In the genomic region with DNA sequence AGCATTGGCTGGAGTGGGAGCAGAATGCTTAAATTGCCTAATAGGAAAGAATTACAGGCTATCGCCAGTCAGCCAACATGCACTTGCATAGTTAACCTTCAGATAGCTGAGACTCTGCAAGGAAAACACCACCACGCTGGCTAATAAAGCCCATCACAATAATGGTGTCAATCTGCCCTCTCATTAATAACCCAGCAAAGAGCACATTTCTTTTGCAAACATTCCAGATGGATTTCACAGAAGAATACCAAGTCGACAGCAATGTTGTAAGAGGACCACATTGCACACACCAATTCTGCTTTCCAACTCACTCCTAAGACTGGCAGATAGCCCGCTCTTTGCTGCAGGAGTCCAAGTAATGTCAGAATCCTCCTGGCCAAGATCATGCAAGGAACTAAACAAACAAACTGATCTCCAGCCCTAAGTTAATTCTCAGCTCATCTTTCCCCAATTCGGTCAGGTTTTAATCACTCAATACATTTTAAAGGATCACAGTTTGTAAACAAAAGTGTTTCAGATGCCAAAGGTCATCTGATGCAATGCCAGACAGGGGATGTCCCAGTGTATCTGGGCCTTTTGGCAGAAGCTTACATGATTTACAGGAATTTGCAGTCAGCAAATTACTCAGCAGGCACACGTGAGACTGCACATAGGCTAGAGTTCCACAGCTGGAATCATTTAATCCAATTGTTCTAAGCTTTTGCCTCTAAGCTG, we compare ENCODE assay signal across 8 mouse cellular contexts.
DNase-seq lines count a peak whose midpoint lies in the region; ATAC-seq and TF ChIP-seq lines count a peak whose summit lies in the region.

No protein-coding gene starts in this region.

- peaks cover 12% of the 10 kb centered on the region for H3K4me1 ChIP-seq in midbrain, embryonic 10.5 days
- H3K4me1 ChIP-seq in thymus, adult 2 months (replicated peaks; ENCODE audit: control insufficient read depth, insufficient read depth, low read length), result no peaks in the 10 kb centered on the region

- H3K27me3 ChIP-seq in Patski, result no peaks in the 10 kb centered on the region
- no peaks in the 10 kb centered on the region for H3K27me3 ChIP-seq in midbrain, embryonic 10.5 days (ENCODE audit: low read depth, poor library complexity, severe bottlenecking)
- no peaks in the 10 kb centered on the region for H3K27me3 ChIP-seq in thymus, adult 2 months (ENCODE audit: control insufficient read depth, insufficient read depth, low read length)

- in situ Hi-C loops in Patski (cut with MboI; ENCODE audit: low pct_unique_long_range_greater_than_20kb), result no loop called here

- H3K36me3 ChIP-seq in midbrain, embryonic 10.5 days, result no peaks in the 10 kb centered on the region
- no peaks in the 10 kb centered on the region for H3K36me3 ChIP-seq in thymus, adult 2 months (ENCODE audit: control insufficient read depth, insufficient read depth, low read length)

- intact Hi-C loops in left cerebral cortex, postnatal 36 days (cut with DNase I), result no loop called here

- WGBS in midbrain, embryonic 10.5 days, result 38% methylated on average over 6 of the region's 6 CpGs
- WGBS in thymus, adult 2 months, result 86% methylated on average over 6 of the region's 6 CpGs

- no peak overlapping the region for H3K4me3 ChIP-seq in midbrain, embryonic 10.5 days
- no peak overlapping the region for H3K4me3 ChIP-seq in thymus, adult 2 months (ENCODE audit: control insufficient read depth, insufficient read depth, low read length)

- POLR2A ChIA-PET in Patski (lab: Charles Lee), result no interaction called here

- H3K9me3 ChIP-seq in midbrain, embryonic 10.5 days (replicated peaks), result no peaks in the 10 kb centered on the region

- ATAC-seq in Patski, result peak; percentile 73

- H3K27ac ChIP-seq in midbrain, embryonic 10.5 days (replicated peaks), result no peak overlapping the region
- no peak overlapping the region for H3K27ac ChIP-seq in thymus, adult 2 months (ENCODE audit: control insufficient read depth, insufficient read depth, low read length)

- TF ChIP-seq CTCF in Patski (IDR thresholded peaks at IDR 0.05), result no peak
- no peak for TF ChIP-seq CTCF in thymus, adult 2 months (IDR thresholded peaks at IDR 0.05; ENCODE audit: borderline replicate concordance, control insufficient read depth, extremely low read depth, insufficient read depth, low read length, poor library complexity)

- DNase-seq in Patski (ENCODE audit: low read depth, low spot score), result peak; percentile 61
- DNase-seq in embryo, embryonic 10.5 days (ENCODE audit: low spot score), result peak; percentile 78
- DNase-seq in heart, adult 8-10 months (ENCODE audit: low spot score), result peak; percentile 27
- DNase-seq in kidney, postnatal 25 days, result peak; percentile 42 to 70
- DNase-seq in midbrain, embryonic 10.5 days (ENCODE audit: low spot score), result peak; percentile 11
- no peak for DNase-seq in left cerebral cortex, postnatal 36 days (ENCODE audit: low spot score in 2 of 2)
- no peak for DNase-seq in thymus, adult 2 months
- no peak for DNase-seq in spleen, postnatal 10 days (ENCODE audit: low spot score in 2 of 2)

- CTCF ChIA-PET in Patski (lab: Charles Lee), result interaction anchor here (0.9 to 1.1 kb wide), 3 partner anchors 13 to 26 kb away, joined by 3 to 4 read pairs (median 3); no protein-coding TSS in a partner anchor

- TF ChIP-seq POLR2A in thymus, adult 2 months (IDR thresholded peaks at IDR 0.05; ENCODE audit: control insufficient read depth, extremely low read depth, insufficient read depth, low read length, poor library complexity), result no peak

Comparison
In these comparisons a context has a peak if more than half of its experiments do, and no peak if none do; other contexts are left out.
1. DNase-seq: peak in Patski (single experiment), embryo, embryonic 10.5 days (single experiment), heart, adult 8-10 months (single experiment), kidney, postnatal 25 days (2 of 2) and midbrain, embryonic 10.5 days (single experiment); none in left cerebral cortex, postnatal 36 days (0 of 2), thymus, adult 2 months (single experiment) and spleen, postnatal 10 days (0 of 2).